Mouse (Mus musculus): ENCODE measurements around the gene Cysrt1.

Gene Cysrt1
- long read RNA-seq, experiment 1, result 0 reads
- long read RNA-seq, experiment 2, result 0 reads

DNA sequence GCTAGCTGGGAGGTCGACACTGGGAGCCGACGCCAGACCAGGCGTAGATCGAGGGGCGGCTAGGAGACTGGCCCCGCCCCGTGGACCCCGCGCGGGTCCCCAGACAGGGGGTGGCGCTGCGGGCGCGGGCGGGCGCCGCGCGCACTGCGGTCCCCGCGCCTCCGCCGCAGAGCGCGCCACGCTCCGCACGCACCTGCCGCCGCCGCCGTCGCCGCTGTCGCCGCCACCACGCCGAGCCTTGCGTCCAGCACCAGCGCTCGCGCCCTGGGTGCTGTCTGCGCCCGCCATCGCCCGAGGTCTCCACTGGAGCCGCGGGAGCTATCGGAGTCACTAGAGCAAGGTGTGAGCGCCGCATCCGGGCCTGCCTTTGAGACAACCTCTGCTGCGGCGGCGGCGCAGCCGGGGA, at the start of gene Cysrt1, which contains the start of gene Rnf208:
Gene Cysrt1 (minus strand): TSS at position 352 of the 406 bp plus-strand sequence.
Gene Rnf208 (plus strand): TSS at position 155 of the 406 bp plus-strand sequence.
- intact Hi-C loops (cut with DNase I), result no loop called here

DNA sequence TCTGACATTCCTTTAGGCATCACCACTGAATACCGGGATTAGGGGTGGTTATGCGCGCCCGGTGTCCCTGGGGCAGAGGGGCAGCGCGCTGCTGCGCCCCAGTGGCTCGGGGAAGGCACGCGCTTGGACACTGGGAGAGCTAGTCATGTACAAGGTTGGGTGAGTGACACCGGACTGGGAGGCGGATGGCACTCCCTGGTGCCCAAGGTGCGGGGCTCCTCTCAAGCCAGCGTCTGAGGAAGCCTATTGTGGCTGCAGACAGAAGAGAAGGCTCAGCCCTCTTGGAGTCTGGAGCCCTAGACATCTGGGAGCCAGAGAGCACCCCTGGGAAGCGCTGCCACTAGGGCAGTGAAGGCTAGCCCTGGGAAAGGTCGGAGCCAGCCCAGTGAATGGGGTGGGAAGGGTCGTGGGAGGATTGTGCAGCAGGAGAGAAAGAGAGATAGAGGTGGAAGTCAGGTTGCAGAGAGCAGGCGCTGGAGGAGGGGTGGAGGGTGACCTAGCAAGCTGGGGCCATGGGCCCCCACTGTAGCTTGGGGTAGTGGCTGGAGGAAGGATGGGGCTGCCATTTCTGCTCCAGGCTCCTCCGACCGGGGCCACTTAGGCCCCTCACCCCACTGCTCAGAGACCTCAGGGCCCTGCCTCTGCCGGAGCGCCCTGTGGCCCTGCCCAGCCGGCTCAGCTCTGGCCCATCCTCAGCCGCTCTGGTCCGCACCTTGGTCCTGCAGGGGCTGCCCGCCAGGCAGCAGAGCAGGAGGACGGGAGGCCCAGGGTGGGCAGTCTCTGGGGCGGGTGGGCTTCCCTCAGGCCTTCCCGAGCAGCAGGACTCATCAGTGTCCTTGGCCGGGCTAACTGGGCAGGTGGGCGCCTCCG, 49.2 kb upstream of the Cysrt1 start:
- intact Hi-C loops (cut with DNase I), result loop anchor here (5.0 kb wide), 1 partner anchor 36 kb away; no protein-coding TSS in a partner anchor

DNA sequence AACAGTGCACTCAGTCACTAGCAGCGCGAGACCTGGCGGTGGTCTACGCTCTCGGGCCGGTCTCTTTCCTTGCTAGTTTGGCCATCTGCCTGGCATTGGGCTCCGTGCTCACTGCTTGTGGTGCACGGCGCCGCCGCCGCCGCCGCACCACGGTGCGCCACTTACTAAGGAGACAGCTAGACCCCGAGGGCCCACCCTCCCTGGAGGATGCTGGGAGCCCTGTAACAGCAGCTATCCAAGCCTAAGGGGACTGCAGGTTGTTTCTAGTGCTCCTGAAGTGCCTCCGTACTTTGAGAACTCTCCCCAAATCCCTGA, 48.5 kb upstream of the Cysrt1 start:
- intact Hi-C loops (cut with DNase I), result loop anchor here (5.0 kb wide), 1 partner anchor 37 kb away; no protein-coding TSS in a partner anchor

DNA sequence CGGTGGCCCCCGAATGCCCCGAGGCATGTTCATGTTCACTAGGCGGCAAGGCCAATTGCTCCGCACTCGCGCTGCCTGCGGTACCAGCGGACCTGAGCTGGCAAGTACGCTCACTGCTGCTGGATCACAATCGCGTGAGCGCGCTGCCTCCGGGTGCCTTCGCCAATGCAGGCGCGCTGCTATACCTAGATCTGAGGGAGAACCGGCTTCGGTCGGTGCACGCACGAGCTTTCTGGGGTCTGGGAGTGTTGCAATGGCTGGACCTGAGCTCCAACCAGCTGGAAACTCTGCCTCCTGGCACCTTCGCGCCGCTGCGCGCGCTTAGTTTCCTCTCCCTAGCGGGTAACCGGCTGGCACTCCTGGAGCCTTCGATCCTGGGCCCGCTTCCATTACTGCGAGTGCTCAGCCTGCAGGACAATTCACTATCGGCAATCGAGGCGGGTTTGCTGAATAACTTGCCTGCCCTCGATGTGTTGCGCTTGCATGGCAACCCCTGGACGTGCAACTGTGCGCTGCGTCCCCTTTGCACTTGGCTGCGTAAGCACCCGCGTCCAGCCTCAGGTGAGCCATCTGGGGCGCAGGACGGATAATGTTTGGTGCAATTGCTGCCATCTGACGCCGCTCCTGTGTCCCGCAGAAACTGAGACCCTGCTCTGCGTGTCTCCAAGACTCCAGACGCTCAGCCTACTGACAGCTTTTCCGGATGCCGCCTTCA, 48.0 kb upstream of the Cysrt1 start:
- intact Hi-C loops (cut with DNase I), result loop anchor here (5.0 kb wide), 1 partner anchor 37 kb away; no protein-coding TSS in a partner anchor

DNA sequence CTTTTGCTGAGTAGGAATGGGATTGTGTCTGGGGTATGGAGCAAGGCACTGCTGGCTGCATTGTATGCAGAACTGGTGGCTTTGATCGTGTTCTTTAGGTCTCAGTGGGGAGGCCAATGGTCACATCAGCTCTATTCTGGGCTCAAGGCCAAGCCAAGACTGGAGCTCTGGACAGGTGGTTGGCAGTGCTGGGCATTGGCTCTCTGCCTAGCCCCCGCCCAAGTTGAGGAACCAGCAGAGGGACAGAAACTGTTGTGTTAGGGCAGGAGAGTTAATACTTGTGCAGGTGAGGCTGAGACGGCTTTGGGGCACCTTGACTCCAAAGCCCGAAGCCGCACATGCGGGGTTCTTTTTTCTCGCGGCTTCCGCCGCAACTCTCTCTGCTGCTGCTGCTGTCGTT, 47.4 kb upstream of the Cysrt1 start, which contains the start of gene Lrrc26:
Gene Lrrc26 (plus strand): TSS at position 265 of the 400 bp plus-strand sequence.
- intact Hi-C loops (cut with DNase I), result loop anchor here (5.0 kb wide), 1 partner anchor 38 kb away; no protein-coding TSS in a partner anchor

DNA sequence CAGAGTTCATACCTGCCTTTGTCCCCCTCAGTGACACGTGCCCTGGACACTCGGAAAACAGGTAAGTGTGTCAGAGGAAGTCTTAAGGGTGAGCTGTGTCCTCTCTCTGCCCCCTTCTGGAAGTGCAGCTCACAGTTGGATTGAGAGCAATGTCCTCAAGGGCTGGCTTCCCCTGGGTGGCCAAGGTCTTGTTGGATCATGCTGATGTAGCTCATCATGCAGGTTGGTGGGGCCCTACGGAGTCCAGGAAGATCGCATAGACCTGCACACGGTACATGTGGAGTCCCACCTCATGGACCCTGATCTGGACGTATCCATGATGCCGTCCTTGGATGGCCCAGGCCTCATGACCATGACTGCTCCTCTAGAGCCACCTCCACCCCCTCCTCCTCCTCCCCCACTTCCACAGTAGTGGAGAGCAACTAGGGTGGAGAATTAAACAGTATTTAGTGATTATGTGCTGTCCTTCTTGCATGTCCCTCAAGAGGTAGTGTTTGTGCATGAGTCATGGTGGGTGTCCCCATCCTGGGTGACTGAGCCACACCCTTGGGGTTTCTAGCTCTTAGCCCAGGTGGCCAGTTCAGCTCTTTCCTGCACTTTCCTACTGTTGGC, 46.6 kb upstream of the Cysrt1 start:
- intact Hi-C loops (cut with DNase I), result no loop called here

DNA sequence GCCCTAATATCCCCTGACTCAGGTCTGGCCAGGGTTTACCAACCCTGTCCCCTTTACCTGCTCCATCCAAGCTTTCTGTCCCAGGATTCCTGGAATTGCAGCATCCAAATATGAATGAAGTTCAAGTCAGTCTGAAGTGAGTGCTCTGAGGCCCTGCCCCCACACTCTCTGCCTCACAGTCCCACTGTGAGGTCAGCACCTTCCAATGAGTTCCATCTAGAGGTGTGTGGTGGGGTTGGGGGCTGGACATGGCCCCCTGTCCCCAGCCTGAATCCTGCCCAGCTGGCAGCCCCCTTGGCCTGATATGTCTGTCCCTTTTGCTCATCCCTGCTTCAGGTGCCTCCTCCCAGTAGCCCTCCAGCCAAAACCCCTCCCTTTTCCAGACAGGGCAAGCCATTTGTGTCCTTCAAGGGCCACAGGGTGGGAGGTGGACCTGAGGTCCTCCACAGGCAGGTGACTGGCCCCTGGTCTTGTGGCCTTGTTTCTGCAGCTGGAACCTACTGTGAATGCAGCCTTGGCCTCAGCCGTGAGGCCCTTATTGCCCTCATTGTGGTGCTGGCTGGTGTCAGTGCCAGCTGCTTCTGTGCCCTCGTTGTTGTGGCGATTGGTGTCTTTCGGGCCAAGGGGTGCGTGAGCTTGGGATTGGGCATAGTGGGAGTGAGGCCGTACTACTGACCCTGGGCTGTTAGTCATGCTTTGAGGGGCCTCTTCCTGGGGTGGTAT, 45.8 kb upstream of the Cysrt1 start, which contains the start of gene Tmem210:
Gene Tmem210 (plus strand): TSS at position 219 of the 723 bp plus-strand sequence.
- intact Hi-C loops (cut with DNase I), result no loop called here

DNA sequence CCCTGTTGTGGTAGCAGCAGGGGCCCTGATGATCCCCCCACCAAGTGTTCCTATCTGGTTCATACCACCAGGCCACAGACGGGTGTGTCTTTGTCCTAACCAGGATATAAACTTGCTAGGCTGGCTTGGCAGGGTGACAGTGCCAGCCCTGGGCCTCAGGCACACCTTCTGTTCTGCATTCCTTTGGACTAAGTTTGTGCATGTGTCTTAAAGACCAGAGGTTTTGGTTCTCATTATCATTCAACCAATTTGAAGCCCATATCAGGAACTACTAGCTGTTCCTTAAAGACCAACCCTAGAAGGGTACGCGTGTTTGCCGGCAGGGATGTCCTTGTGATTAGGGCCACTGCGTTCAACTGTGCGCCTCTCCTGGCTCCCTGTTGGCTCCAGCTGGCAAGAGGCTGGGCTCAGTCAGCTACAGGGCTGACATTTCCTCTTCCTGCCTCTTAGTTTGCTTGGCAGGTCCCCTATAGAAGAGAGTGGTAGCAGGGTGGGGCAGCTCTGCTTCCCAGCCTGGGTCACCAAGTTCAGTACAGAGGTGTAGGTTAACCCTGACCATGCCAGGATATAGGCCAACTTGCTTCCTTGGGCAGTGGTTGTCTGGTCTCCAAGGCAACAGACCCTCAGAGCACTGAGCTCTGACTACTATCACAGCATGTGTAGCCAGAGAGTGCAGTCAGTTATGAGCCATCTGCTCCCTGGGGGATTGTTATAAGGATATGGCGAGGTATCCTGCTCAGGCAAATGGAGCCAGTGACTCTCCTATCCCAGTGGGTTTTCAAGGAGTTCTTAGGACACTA, 44.8 kb upstream of the Cysrt1 start:
- intact Hi-C loops (cut with DNase I), result no loop called here

DNA sequence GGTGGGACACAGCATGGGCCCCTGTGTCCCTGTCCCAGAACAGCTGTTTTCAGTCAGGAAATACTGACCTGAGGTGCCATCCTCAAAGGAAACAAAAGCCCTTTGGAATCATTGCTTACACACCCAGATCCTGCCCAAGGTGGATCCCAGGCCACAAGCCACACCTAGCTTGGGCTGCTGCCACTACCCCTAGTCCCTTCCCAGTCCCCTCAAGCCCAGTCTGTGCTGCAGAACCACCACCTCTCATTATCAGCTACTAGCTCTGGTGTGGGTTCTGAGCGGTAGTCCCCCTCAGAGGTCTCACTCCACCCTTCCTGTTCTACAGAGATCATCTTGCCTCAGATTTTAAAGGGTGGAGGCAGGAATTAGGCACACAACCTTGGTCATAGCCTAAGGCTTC, 44.1 kb upstream of the Cysrt1 start:
- intact Hi-C loops (cut with DNase I), result no loop called here

DNA sequence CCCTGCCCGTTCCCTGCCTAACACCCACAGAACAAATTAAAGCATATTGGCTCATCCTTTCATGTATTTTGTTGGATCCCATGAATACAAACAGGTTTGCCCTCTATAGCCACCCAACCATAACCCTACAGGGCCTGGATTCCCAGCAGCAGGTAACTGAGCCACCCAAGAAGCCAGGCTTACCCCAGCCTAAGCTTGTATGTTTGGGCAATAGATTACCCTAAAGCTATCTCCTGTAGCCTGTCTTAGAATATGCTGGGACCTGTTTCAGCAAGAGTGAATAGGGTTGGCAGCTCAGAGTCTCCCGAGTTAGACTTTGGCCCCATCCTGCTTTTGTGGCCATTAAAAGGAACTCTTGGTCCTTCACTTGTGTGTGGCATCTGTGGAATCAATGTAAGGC, 43.3 kb upstream of the Cysrt1 start:
- intact Hi-C loops (cut with DNase I), result no loop called here

DNA sequence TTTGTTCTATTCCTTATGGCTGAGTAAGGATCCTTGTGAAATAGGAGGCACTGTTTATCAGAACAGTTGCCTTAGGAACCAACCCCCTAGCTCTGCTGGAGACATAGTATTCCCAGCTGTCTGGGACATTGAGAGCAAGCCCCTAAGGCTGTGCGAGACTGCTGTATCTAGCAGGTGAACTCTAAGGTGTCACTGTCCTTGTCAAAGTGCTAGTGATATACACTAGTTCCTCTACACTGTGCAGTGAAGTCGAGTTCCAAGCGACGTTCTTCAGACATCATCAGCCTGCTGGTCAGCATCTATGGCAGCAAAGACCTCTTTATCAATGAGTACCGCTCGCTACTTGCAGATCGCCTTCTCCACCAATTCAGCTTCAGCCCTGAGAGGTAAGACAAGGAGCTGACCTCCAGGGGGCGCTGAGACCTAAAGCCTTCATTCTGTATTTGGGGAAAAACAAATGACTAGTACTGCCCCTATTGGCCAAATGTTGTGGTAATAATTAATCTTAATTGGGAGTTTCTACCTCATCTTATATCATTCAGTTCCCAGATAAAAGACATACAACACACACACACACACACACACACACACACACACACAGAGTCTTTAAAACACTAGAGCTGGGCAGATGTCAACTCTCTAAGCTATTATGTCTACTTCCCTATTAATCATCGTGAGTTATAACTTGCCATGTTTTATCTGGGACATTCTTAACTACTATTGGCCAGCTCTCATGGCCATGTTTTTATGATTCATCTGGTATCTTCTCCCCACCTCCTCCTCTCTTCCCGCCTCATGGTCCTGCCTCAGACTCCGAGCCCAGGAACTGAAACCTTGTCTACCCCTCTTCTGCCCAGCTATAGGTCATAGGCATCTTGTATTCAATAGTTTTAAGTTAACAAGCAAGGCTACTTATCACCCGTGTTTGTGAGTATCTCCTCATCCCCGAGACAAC, 37.0 kb upstream of the Cysrt1 start:
- intact Hi-C loops (cut with DNase I), result no loop called here

DNA sequence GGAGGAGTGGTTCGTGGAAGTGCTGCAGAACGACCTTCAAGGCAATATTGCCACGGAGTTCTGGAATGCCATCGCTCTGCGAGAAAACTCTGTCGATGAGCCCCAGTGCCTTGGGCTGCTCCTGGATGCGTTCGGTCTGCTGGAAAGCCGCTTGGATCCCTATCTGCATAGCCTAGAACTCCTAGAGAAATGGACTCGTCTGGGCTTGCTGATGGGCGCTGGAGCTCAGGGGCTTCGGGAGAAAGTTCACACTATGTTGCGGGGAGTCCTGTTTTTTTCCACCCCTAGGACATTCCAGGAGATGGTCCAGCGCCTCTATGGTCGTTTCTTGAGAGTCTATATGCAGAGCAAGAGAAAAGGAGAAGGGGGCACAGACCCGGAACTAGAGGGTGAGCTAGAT, 30.8 kb upstream of the Cysrt1 start:
- intact Hi-C loops (cut with DNase I), result loop anchor here (5.0 kb wide), 1 partner anchor 59 kb away; the partner anchor contains the start of gene Man1b1

DNA sequence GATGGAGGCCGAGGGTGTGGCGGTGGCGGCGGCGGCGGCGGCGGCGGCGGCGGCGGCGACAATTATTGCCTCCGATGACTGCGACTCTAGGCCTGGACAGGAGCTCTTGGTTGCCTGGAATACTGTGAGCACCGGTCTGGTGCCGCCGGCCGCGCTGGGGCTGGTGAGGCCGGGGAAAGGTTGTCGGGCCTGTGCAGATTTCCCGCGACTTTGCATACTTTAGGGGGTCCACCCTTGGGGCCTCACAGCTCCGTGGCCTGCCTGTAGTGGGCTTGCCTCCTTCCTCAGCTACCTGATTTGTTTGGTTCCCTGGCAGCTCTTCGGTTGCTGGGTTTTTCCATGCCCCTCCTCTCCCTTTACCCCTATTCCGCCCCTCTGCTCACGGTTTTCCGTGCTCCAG, 30.3 kb upstream of the Cysrt1 start:
- intact Hi-C loops (cut with DNase I), result loop anchor here (5.0 kb wide), 1 partner anchor 60 kb away; the partner anchor contains the start of gene Man1b1

DNA sequence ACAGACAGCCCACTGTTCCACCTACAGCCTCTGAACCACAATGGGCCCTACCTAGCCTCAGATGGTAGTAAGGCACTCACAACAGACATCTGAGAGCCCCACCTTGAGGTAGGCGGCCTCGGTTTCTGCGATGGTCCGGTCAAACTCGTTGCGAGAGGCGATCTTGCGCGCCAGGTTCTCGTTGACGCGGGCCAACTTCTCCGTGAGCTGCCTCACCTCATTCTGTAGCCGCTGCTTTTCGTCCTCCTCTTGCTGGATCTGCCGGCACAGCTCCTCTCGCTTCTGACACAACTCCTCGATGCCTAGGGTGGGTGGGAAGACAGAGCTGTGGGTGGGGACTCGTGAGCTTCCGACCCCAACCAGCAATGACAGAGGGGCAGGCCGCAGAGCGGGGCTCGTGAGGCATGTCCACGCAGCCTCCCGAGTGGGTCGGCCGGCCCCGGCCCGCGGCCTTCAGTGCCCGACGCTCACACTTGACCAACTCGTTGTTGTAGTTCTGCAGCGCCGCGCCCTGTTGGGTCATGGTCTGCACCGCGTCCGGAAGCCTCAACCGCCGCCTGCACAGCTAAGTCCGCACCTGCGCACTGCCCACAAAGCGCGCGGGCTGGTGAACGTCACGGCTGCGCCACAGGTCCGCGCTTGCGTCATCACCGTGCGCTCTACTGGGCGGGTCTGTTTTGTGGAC, 29.7 kb upstream of the Cysrt1 start, which contains the start of the genes Ssna1 and Anapc2:
Gene Ssna1 (minus strand): TSS at position 612 of the 685 bp plus-strand sequence.
Gene Anapc2 (plus strand): TSS at position 652 of the 685 bp plus-strand sequence.
- intact Hi-C loops (cut with DNase I), result loop anchor here (5.0 kb wide), 1 partner anchor 60 kb away; the partner anchor contains the start of gene Man1b1

DNA sequence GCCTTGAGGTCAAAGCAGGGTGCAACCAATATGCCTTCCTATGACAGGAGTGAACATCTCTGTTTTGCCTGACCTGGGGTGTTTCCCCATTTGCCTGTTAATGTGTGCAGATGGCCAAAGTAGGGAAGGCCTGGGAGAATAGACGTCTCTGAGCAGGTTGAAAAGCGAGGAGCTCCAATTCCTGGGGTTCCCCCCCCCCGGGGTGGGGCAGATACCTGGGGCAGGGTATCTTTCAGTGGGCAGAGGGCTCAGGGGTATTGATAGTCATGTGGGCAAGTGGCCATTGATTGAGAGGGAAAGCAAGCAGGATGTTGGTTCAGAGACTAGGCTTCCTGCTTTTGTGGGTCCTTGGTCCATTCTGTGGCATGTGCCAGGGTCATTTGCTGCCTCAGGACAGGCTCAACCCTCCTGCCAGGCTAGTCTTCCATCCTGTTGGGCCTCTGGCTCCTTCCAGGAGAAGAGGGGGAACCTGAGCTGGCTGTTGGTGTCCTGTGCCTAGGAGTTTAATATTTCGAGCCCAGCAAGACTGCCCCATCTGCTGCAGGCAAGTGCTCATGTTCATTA, 25.6 kb upstream of the Cysrt1 start:
- intact Hi-C loops (cut with DNase I), result no loop called here

DNA sequence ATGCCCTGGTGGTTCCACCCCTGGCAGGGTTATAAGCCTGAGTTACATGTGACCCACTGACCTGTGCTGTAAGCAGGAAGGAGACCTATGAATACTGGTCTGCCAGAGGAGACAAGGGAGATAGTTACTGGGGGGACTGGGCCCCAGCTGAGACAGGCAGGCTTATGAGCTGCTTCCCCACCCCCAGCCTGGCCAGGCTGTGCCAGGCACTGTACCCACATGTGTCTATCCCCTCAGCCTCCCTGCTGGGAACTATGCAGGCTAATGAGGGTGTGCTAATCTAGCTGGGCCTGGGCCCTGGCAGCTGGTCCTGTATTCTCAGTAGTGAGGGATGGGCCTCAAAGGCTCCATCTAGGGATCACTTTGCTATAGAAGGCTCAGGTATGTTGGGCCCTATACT, 25.0 kb upstream of the Cysrt1 start:
- intact Hi-C loops (cut with DNase I), result no loop called here

DNA sequence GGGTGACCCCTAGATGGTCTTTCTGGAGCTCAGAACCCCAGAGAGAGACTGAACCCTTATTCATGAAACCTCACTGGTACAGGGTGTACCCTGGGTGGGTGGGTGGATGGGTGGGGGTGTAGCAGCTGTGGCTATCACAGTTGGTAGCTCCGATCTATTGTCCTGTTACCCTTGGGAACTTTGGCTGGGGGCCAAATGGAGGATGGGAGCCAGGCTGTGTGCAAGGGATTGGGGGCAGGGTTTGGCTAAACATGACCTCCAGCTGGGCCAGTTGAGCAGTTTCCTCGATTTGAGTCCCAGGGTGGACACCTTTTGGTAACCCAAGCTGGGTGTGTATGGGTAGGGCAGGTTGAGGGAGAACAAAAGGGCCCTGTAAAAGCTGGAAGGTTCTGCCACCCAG, 24.5 kb upstream of the Cysrt1 start:
- intact Hi-C loops (cut with DNase I), result no loop called here

Data from adrenal gland (tissue).